8 mouse cellular contexts compared by ENCODE assay signal in genomic region chr14:86307806-86308205, GRCm38 (mm10).
DNase-seq lines count a peak whose midpoint lies in the region; ATAC-seq and TF ChIP-seq lines count a peak whose summit lies in the region.

No protein-coding gene starts in this region.

- H3K4me2 ChIP-seq in neural tube, embryonic 15.5 days = no peak overlapping the region
- H3K4me2 ChIP-seq in heart, postnatal 0 days (ENCODE audit: low read depth, low read length) = no peak overlapping the region

- WGBS in neural tube, embryonic 15.5 days = 37% methylated on average over 2 of the region's 2 CpGs
- WGBS in heart, postnatal 0 days = 21% methylated on average over 2 of the region's 2 CpGs

- no peak overlapping the region for H3K9ac ChIP-seq in neural tube, embryonic 15.5 days (replicated peaks)
- H3K9ac ChIP-seq in heart, postnatal 0 days (replicated peaks; ENCODE audit: low read depth, low read length) = no peak overlapping the region

- TF ChIP-seq CTCF in heart, postnatal 0 days (IDR thresholded peaks at IDR 0.05; ENCODE audit: low read depth) = peak; percentile 82

- TF ChIP-seq EP300 in heart, postnatal 0 days (IDR thresholded peaks at IDR 0.05; ENCODE audit: low read depth) = no peak

- H3K4me1 ChIP-seq in neural tube, embryonic 15.5 days = no peaks in the 10 kb centered on the region
- H3K4me1 ChIP-seq in heart, postnatal 0 days (ENCODE audit: control insufficient read depth, insufficient read depth) = no peaks in the 10 kb centered on the region

- no peak overlapping the region for H3K4me3 ChIP-seq in neural tube, embryonic 15.5 days (replicated peaks)
- no peak overlapping the region for H3K4me3 ChIP-seq in heart, postnatal 0 days (ENCODE audit: low read depth, low read length)

- no peak overlapping the region for H3K27ac ChIP-seq in neural tube, embryonic 15.5 days (replicated peaks)
- H3K27ac ChIP-seq in heart, postnatal 0 days (ENCODE audit: low read depth) = peak overlapping the region; percentile 26

- H3K27me3 ChIP-seq in neural tube, embryonic 15.5 days (replicated peaks) = no peaks in the 10 kb centered on the region
- H3K27me3 ChIP-seq in heart, postnatal 0 days (ENCODE audit: control insufficient read depth, insufficient read depth, low read length) = no peaks in the 10 kb centered on the region

- ATAC-seq in neural tube, embryonic 15.5 days (ENCODE audit: low FRiP score) = no peak
- no peak; the same call in 1 of the 2 replicates for ATAC-seq in heart, postnatal 0 days (ENCODE audit: insufficient read depth, low read depth)

- no peaks in the 10 kb centered on the region for H3K9me3 ChIP-seq in neural tube, embryonic 15.5 days (replicated peaks)
- no peaks in the 10 kb centered on the region for H3K9me3 ChIP-seq in heart, postnatal 0 days (replicated peaks; ENCODE audit: control insufficient read depth, low read length)

- no peaks in the 10 kb centered on the region for H3K36me3 ChIP-seq in neural tube, embryonic 15.5 days
- H3K36me3 ChIP-seq in heart, postnatal 0 days (replicated peaks; ENCODE audit: control insufficient read depth, insufficient read depth, low read length) = no peaks in the 10 kb centered on the region

- DNase-seq in neural tube, embryonic 10.5 days (ENCODE audit: extremely low spot score, low spot score) = peak; percentile 43
- peak; percentile 60 for DNase-seq in embryo, embryonic 11 days
- DNase-seq in heart, postnatal 0 days (ENCODE audit: low spot score) = peak; percentile 57
- peak; percentile 33 for DNase-seq in layer of hippocampus, adult 9-11 months
- peak; percentile 67 to 73 for DNase-seq in lung, postnatal 4 days
- peak; percentile 40 for DNase-seq in right cerebral cortex, postnatal 4 days
- no peak for DNase-seq in cerebellum, adult 9-11 months
